Mouse (Mus musculus) ES-E14 (cell line): ENCODE measurements around the gene Tspo.

Experiments used
- CHD2 ChIP-seq: IDR thresholded peaks from 2 replicates; pipeline ENCODE4 v1.6.1; 2014; ENCODE audit warnings: mild to moderate bottlenecking, low read depth, low read length, inconsistent platforms
- HCFC1 ChIP-seq: IDR thresholded peaks from 2 replicates; pipeline ENCODE4 v1.6.1; 2012; ENCODE audit warnings: low read length, inconsistent platforms, borderline replicate concordance; ENCODE audit not compliant: insufficient read depth
- MAFK ChIP-seq: IDR thresholded peaks from 2 replicates; pipeline ENCODE4 v1.6.1; 2014; ENCODE audit warnings: mild to moderate bottlenecking, low read depth, low read length, inconsistent platforms; ENCODE audit not compliant: insufficient read depth
- ZNF384 ChIP-seq: IDR thresholded peaks from 2 replicates; pipeline ENCODE4 v1.6.1; 2012; ENCODE audit warnings: low read depth, low read length, inconsistent platforms

GRCm38 (mm10) chr15:83541647-83542287, 21.6 kb upstream of the Tspo start:
- no peak for TF ChIP-seq CHD2
- TF ChIP-seq MAFK = no peak
- no peak for TF ChIP-seq ZNF384
- no peak for TF ChIP-seq HCFC1
